Mouse (Mus musculus): ENCODE results near the gene G6pc3. TPM values are rescaled to one million over a fixed set of nuclear protein-coding genes. Genes with fewer than 3 reads are reported as not detected.

The G6pc3 gene
- total RNA-seq, 1 experiment from 2014 or later: 42.7 TPM

- ATAC-seq (replicated peaks in 1 of 2; ENCODE audit: insufficient read depth in 1 of 2, low FRiP score in 2 of 2, low TSS enrichment in 1 of 2, low read depth in 1 of 2, poor library complexity in 2 of 2, severe bottlenecking in 2 of 2): no peak
Observed at GRCm38 (mm10) chr11:102227270-102228190, 38.1 kb downstream of the G6pc3 start.

- no peak for ATAC-seq (replicated peaks in 1 of 2; ENCODE audit: insufficient read depth in 1 of 2, low FRiP score in 2 of 2, low TSS enrichment in 1 of 2, low read depth in 1 of 2, poor library complexity in 2 of 2, severe bottlenecking in 2 of 2)
Observed at GRCm38 (mm10) chr11:102228191-102228545, 38.7 kb downstream of the G6pc3 start.

GRCm38 (mm10) chr11:102228646-102229268 is 39.3 kb downstream of the G6pc3 start:
- ATAC-seq (replicated peaks in 1 of 2; ENCODE audit: insufficient read depth in 1 of 2, low FRiP score in 2 of 2, low TSS enrichment in 1 of 2, low read depth in 1 of 2, poor library complexity in 2 of 2, severe bottlenecking in 2 of 2): no peak

- ATAC-seq (replicated peaks in 1 of 2; ENCODE audit: insufficient read depth in 1 of 2, low FRiP score in 2 of 2, low TSS enrichment in 1 of 2, low read depth in 1 of 2, poor library complexity in 2 of 2, severe bottlenecking in 2 of 2): no peak
Observed at GRCm38 (mm10) chr11:102229331-102229953, 40.0 kb downstream of the G6pc3 start.

- peak; percentile 91 to 96 for ATAC-seq (replicated peaks in 1 of 2; ENCODE audit: insufficient read depth in 1 of 2, low FRiP score in 2 of 2, low TSS enrichment in 1 of 2, low read depth in 1 of 2, poor library complexity in 2 of 2, severe bottlenecking in 2 of 2)
Observed at GRCm38 (mm10) chr11:102230006-102230741, 40.8 kb downstream of the G6pc3 start, which contains the start of gene Hdac5. TSS of gene Hdac5 (minus strand) at chr11:102230166.

- no peak for ATAC-seq (replicated peaks in 1 of 2; ENCODE audit: insufficient read depth in 1 of 2, low FRiP score in 2 of 2, low TSS enrichment in 1 of 2, low read depth in 1 of 2, poor library complexity in 2 of 2, severe bottlenecking in 2 of 2)
Observed at GRCm38 (mm10) chr11:102236022-102236421, 46.6 kb downstream of the G6pc3 start.

DNA sequence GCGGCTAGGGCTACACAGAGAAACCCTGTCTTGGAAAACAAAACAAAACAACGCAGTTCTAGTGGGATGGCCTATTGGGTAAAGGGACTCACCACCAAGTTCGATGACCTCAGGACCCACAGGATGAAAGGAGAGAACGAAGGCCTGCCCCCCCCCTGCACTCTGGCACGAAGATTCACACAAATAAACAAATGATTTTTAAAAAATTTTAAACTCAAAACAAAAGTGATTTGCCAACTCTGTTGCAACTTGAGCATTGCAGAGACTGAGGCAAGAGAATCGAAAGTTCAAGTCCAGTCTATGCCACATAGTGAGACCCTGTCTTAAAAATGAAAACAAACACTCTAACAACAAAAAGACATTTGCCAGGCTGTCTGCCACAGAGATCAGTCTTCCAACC is 51.2 kb downstream of the G6pc3 start:
- no peak for ATAC-seq (replicated peaks in 1 of 2; ENCODE audit: insufficient read depth in 1 of 2, low FRiP score in 2 of 2, low TSS enrichment in 1 of 2, low read depth in 1 of 2, poor library complexity in 2 of 2, severe bottlenecking in 2 of 2)

GRCm38 (mm10) chr11:102241246-102241645 is 51.8 kb downstream of the G6pc3 start:
- no peak for ATAC-seq (replicated peaks in 1 of 2; ENCODE audit: insufficient read depth in 1 of 2, low FRiP score in 2 of 2, low TSS enrichment in 1 of 2, low read depth in 1 of 2, poor library complexity in 2 of 2, severe bottlenecking in 2 of 2)

DNA sequence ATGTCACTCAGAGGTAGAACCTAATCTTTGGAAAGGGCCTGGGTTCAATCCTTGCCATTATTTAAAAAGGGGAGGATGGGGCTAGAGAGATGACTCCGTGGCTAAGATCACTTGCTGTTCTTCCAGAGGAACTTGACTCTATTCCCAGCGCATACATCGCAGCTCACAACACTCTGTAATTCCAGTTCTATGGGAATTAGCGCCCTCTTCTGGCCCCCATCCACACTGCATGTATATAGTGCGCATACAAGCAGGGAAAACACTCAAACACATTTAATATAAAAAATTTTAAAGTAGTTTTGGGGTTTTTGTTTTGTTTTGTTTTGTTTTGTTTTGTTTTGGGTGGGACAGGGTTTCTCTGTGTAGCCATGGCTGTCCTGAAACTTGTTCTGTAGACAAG is 52.5 kb downstream of the G6pc3 start:
- no peak for ATAC-seq (replicated peaks in 1 of 2; ENCODE audit: insufficient read depth in 1 of 2, low FRiP score in 2 of 2, low TSS enrichment in 1 of 2, low read depth in 1 of 2, poor library complexity in 2 of 2, severe bottlenecking in 2 of 2)

Other genes with a start within 250 kb of the G6pc3 start
- not detected in 2 replicates for gene Sost, start 222.6 kb upstream of the G6pc3 start, total RNA-seq (2017)
- not detected in 2 replicates for gene Cfap97d1, start 205.3 kb upstream of the G6pc3 start, total RNA-seq (2017)
- 3.1 and 3.3 TPM in 2 replicates for gene Dusp3, start 202.6 kb upstream of the G6pc3 start, total RNA-seq (2017)
- gene Mpp3, start 161.2 kb upstream of the G6pc3 start, total RNA-seq (2017): 0.19 and 0.40 TPM in 2 replicates
- gene Cd300lg, start 148.1 kb upstream of the G6pc3 start, total RNA-seq (2017): not detected in 2 replicates
- 0.13 and 4.1 TPM in 2 replicates for gene Mpp2, start 101.1 kb upstream of the G6pc3 start, total RNA-seq (2017)
- not detected in 2 replicates for gene Ppy, start 88.3 kb upstream of the G6pc3 start, total RNA-seq (2017)
- not detected in 2 replicates for gene Pyy, start 81.8 kb upstream of the G6pc3 start, total RNA-seq (2017)
- gene Nags, start 44.1 kb upstream of the G6pc3 start, total RNA-seq (2017): 0.31 and 0.65 TPM in 2 replicates
- gene Tmem101, start 33.2 kb upstream of the G6pc3 start, total RNA-seq (2017): 13.6 and 14.8 TPM in 2 replicates
- gene Lsm12, start 4.3 kb upstream of the G6pc3 start, total RNA-seq (2017): 50.5 and 74.3 TPM in 2 replicates
- 13.2 and 25.3 TPM in 2 replicates for gene Hdac5, start 40.5 kb downstream of the G6pc3 start, total RNA-seq (2017)
- gene BC030867, start 59.3 kb downstream of the G6pc3 start, total RNA-seq (2017): 3.6 and 4.9 TPM in 2 replicates
- gene Asb16, start 79.1 kb downstream of the G6pc3 start, total RNA-seq (2017): 1.3 TPM in 1 of 2 replicates, not detected in the other
- gene Tmub2, start 95.3 kb downstream of the G6pc3 start, total RNA-seq (2017): 23.1 and 32.1 TPM in 2 replicates
- gene Atxn7l3, start 107.0 kb downstream of the G6pc3 start, total RNA-seq (2017): 24.4 and 26.5 TPM in 2 replicates
- 166 and 196 TPM in 2 replicates for gene Ubtf, start 130.1 kb downstream of the G6pc3 start, total RNA-seq (2017)
- 3.7 and 9.8 TPM in 2 replicates for gene Slc4a1, start 176.6 kb downstream of the G6pc3 start, total RNA-seq (2017)
- 1.5 and 5.6 TPM in 2 replicates for gene Rundc3a, start 203.8 kb downstream of the G6pc3 start, total RNA-seq (2017)
- gene Slc25a39, start 218.3 kb downstream of the G6pc3 start, total RNA-seq (2017): 24.3 and 28.5 TPM in 2 replicates
- 28.1 and 35.6 TPM in 2 replicates for gene Grn, start 240.7 kb downstream of the G6pc3 start, total RNA-seq (2017)